Mouse (Mus musculus) megakaryocyte, embryonic 14.5 days (primary cell): ENCODE measurements at regions not wholly inside any gene's neighbourhood (a gene's known extent, or its start where the extent isn't known, plus 50 kb on each side); places are given as distances from the start of the nearest gene placed in this dataset.

Source experiments
- FLI1 ChIP-seq: IDR thresholded peaks from 2 replicates; pipeline ENCODE4 v1.6.1; 2012; ENCODE audit warnings: low read length, inconsistent platforms, mixed read lengths
- GATA1 ChIP-seq: IDR thresholded peaks from 3 replicates; pipeline ENCODE4 v1.6.1; 2012; ENCODE audit warnings: mixed read lengths, low read length, inconsistent platforms, borderline replicate concordance

GRCm38 (mm10) chr9:49998101-49998500 lies 199.4 kb upstream of the Ncam1 start:
- no peak for TF ChIP-seq GATA1
- TF ChIP-seq FLI1: no peak
